Mouse (Mus musculus): ENCODE data around the gene Dusp8. TPM values are rescaled to one million over a fixed set of nuclear protein-coding genes. Genes with fewer than 3 reads are reported as not detected.

Gene Dusp8
- total RNA-seq, 1 experiment = 1.2 TPM

GRCm38 (mm10) chr7:142086159-142086905 is 9.3 kb downstream of the Dusp8 start:
- TF ChIP-seq CHD2 (IDR thresholded peaks at IDR 0.05; ENCODE audit: low read depth, low read length) = no peak
- TF ChIP-seq ZNF384 (IDR thresholded peaks at IDR 0.05; ENCODE audit: low read depth, low read length) = no peak
- no peak for TF ChIP-seq ZC3H11A (IDR thresholded peaks at IDR 0.05; ENCODE audit: borderline replicate concordance, low read depth, low read length)
- Histone ChIP-seq H3K36me3 (ENCODE audit: control insufficient read depth, insufficient read depth, low read length, poor library complexity, severe bottlenecking) (no peaks in the 10 kb centered on the region; the same call in 1 of the 2 replicates), H3K4me3 (ENCODE audit: insufficient read depth in 1 of 2, low read depth in 1 of 2, low read length in 2 of 2, poor library complexity in 1 of 2, severe bottlenecking in 1 of 2) (no peak overlapping the region), H3K27ac (ENCODE audit: insufficient read depth, low read depth, low read length, poor library complexity, severe bottlenecking) (no peak overlapping the region), H3K9me3 (ENCODE audit: control insufficient read depth, insufficient read depth, low read depth, low read length) (no peaks in the 10 kb centered on the region), H3K9ac (ENCODE audit: insufficient read depth, low read depth, low read length, poor library complexity, severe bottlenecking) (no peak overlapping the region), H3K4me1 (ENCODE audit: control insufficient read depth in 2 of 2, insufficient read depth in 2 of 2, low read length in 2 of 2, poor library complexity in 1 of 2) (0 out of 4 replicates have a peak, but pooled peaks cover 0 to 2% of the 10 kb centered on the region in 2 experiments)
- DNase-seq (ENCODE audit: low read depth, low spot score) = no peak
- in situ Hi-C loops (cut with MboI; ENCODE audit: low sequenced_read_pairs in 2 of 2, unreplicated experiment in 2 of 2) = no loop called here

DNA sequence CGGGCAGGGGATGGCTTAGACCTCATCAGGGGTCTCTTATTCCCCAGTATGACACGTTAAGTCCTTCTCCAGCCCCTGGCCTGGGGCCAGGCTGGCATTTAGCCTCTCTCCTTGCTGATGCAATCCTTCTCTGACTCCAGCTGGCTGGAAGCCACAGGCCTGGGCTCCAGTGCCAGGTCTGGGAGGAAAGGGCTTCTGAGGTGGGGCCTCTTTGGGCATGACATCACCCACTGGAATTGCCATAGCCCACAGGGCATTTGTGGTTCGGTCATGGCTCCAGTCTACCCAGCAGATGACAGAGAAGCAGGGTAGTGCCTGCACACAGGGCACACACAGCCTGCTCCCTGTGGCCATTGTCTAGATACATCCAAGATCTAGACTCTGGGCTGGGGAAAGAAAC is 10.8 kb downstream of the Dusp8 start:
- Histone ChIP-seq H3K4me1 (ENCODE audit: control insufficient read depth in 2 of 2, insufficient read depth in 2 of 2, low read length in 2 of 2, poor library complexity in 1 of 2) (0 out of 4 replicates have a peak, but pooled peaks cover 0 to 2% of the 10 kb centered on the region in 2 experiments), H3K4me3 (ENCODE audit: insufficient read depth in 1 of 2, low read depth in 1 of 2, low read length in 2 of 2, poor library complexity in 1 of 2, severe bottlenecking in 1 of 2) (no peak overlapping the region), H3K27ac (ENCODE audit: insufficient read depth, low read depth, low read length, poor library complexity, severe bottlenecking) (no peak overlapping the region), H3K9me3 (ENCODE audit: control insufficient read depth, insufficient read depth, low read depth, low read length) (no peaks in the 10 kb centered on the region), H3K9ac (ENCODE audit: insufficient read depth, low read depth, low read length, poor library complexity, severe bottlenecking) (no peak overlapping the region), H3K36me3 (ENCODE audit: control insufficient read depth, insufficient read depth, low read length, poor library complexity, severe bottlenecking) (no peaks in the 10 kb centered on the region; the same call in 1 of the 2 replicates)
- TF ChIP-seq ZNF384 (IDR thresholded peaks at IDR 0.05; ENCODE audit: low read depth, low read length) (no peak), CHD2 (IDR thresholded peaks at IDR 0.05; ENCODE audit: low read depth, low read length) (no peak), HCFC1 (IDR thresholded peaks at IDR 0.05; ENCODE audit: borderline replicate concordance, insufficient read depth, low read length) (no peak), ZC3H11A (IDR thresholded peaks at IDR 0.05; ENCODE audit: borderline replicate concordance, low read depth, low read length) (no peak), MAFK (IDR thresholded peaks at IDR 0.05; ENCODE audit: insufficient read depth, low read depth, low read length) (no peak)
- no peak for DNase-seq (ENCODE audit: low read depth, low spot score)
- in situ Hi-C loops (cut with MboI; ENCODE audit: low sequenced_read_pairs in 2 of 2, unreplicated experiment in 2 of 2) = no loop called here

- Histone ChIP-seq H3K9ac (ENCODE audit: insufficient read depth, low read depth, low read length, poor library complexity, severe bottlenecking) (no peak overlapping the region), H3K36me3 (ENCODE audit: control insufficient read depth, insufficient read depth, low read length, poor library complexity, severe bottlenecking) (no peaks in the 10 kb centered on the region; the same call in 1 of the 2 replicates), H3K4me3 (ENCODE audit: insufficient read depth in 1 of 2, low read depth in 1 of 2, low read length in 2 of 2, poor library complexity in 1 of 2, severe bottlenecking in 1 of 2) (no peak overlapping the region), H3K27ac (ENCODE audit: insufficient read depth, low read depth, low read length, poor library complexity, severe bottlenecking) (no peak overlapping the region), H3K4me1 (ENCODE audit: control insufficient read depth in 2 of 2, insufficient read depth in 2 of 2, low read length in 2 of 2, poor library complexity in 1 of 2) (0 out of 4 replicates have a peak, but pooled peaks cover 0 to 2% of the 10 kb centered on the region in 2 experiments), H3K9me3 (ENCODE audit: control insufficient read depth, insufficient read depth, low read depth, low read length) (no peaks in the 10 kb centered on the region)
- no peak for DNase-seq (ENCODE audit: low read depth, low spot score)
- in situ Hi-C loops (cut with MboI; ENCODE audit: low sequenced_read_pairs in 2 of 2, unreplicated experiment in 2 of 2) = no loop called here
- TF ChIP-seq ZC3H11A (IDR thresholded peaks at IDR 0.05; ENCODE audit: borderline replicate concordance, low read depth, low read length) (no peak), ZNF384 (IDR thresholded peaks at IDR 0.05; ENCODE audit: low read depth, low read length) (no peak), HCFC1 (IDR thresholded peaks at IDR 0.05; ENCODE audit: borderline replicate concordance, insufficient read depth, low read length) (no peak), CHD2 (IDR thresholded peaks at IDR 0.05; ENCODE audit: low read depth, low read length) (no peak), MAFK (IDR thresholded peaks at IDR 0.05; ENCODE audit: insufficient read depth, low read depth, low read length) (no peak)
Measured at GRCm38 (mm10) chr7:142084395-142084794, 11.2 kb downstream of the Dusp8 start.

- Histone ChIP-seq H3K4me1 (ENCODE audit: control insufficient read depth in 2 of 2, insufficient read depth in 2 of 2, low read length in 2 of 2, poor library complexity in 1 of 2) (0 out of 4 replicates have a peak, but pooled peaks cover 0 to 2% of the 10 kb centered on the region in 2 experiments), H3K4me3 (ENCODE audit: insufficient read depth in 1 of 2, low read depth in 1 of 2, low read length in 2 of 2, poor library complexity in 1 of 2, severe bottlenecking in 1 of 2) (no peak overlapping the region), H3K27ac (ENCODE audit: insufficient read depth, low read depth, low read length, poor library complexity, severe bottlenecking) (no peak overlapping the region), H3K9ac (ENCODE audit: insufficient read depth, low read depth, low read length, poor library complexity, severe bottlenecking) (no peak overlapping the region), H3K9me3 (ENCODE audit: control insufficient read depth, insufficient read depth, low read depth, low read length) (no peaks in the 10 kb centered on the region), H3K36me3 (ENCODE audit: control insufficient read depth, insufficient read depth, low read length, poor library complexity, severe bottlenecking) (no peaks in the 10 kb centered on the region; the same call in 1 of the 2 replicates)
- TF ChIP-seq ZNF384 (IDR thresholded peaks at IDR 0.05; ENCODE audit: low read depth, low read length) (no peak), MAFK (IDR thresholded peaks at IDR 0.05; ENCODE audit: insufficient read depth, low read depth, low read length) (no peak)
- DNase-seq (ENCODE audit: low read depth, low spot score) = no peak
- in situ Hi-C loops (cut with MboI; ENCODE audit: low sequenced_read_pairs in 2 of 2, unreplicated experiment in 2 of 2) = no loop called here
Measured at GRCm38 (mm10) chr7:142083588-142084317, 11.9 kb downstream of the Dusp8 start.
